In the genomic region with DNA sequence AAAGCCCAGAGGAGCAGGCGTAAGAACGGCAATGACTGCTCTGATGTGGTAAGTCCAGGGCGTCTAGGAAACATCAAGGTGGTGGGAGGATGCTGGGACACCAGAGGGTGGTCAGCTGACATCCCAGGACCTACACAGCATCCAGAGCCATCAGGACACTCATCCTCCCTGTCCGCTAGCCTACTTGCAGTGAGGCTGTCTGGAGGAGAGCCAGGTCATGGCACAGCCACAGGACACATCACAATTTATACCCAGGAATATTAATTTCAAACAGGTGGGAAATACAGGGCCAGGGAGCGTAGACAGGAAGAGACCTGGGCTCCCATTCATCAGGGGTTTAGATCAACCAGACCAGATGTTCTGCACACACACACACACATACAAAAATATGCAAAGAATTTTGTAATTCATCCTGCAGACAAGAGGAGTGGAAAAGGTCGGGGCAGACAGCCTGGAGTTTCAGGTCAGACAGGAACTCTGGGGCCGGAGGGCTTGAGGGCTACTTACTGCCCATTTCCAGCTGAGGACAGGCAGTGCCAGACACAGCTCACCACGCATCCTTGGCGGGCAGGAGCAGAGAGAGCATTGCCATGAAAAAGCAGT, we compare ENCODE assay signal across 18 mouse cellular contexts.
DNase-seq lines count a peak whose midpoint lies in the region; ATAC-seq lines count a peak whose summit lies in the region.
"Had no signal": no experiment of that assay in that cellular context is flagged by ENCODE, and none has a peak within 500 bp of the region (broad histone marks: within the 10 kb centered on the region; RNA-seq: fewer than 3 reads in every experiment).

No protein-coding gene starts in this region.

- no peaks in the 10 kb centered on the region for H3K9me3 ChIP-seq in midbrain, embryonic 11.5 days (ENCODE audit: control insufficient read depth, low read length)
- no peaks in the 10 kb centered on the region for H3K9me3 ChIP-seq in midbrain, embryonic 14.5 days (ENCODE audit: control insufficient read depth, low read length)
- H3K9me3 ChIP-seq in limb, embryonic 12.5 days: no peaks in the 10 kb centered on the region
- H3K9me3 ChIP-seq: embryonic facial prominence, embryonic 15.5 days; forebrain, embryonic 13.5 days; limb, embryonic 15.5 days had no signal

- no peak overlapping the region; the same call in 1 of the 2 replicates for H3K27ac ChIP-seq in midbrain, embryonic 11.5 days (ENCODE audit: low read depth, low read length)
- H3K27ac ChIP-seq in midbrain, embryonic 14.5 days (replicated peaks; ENCODE audit: low read depth, low read length): no peak overlapping the region
- peak overlapping the region; percentile 56; the same call in 1 of the 2 replicates for H3K27ac ChIP-seq in limb, embryonic 12.5 days
- H3K27ac ChIP-seq: embryonic facial prominence, embryonic 15.5 days; forebrain, embryonic 13.5 days; limb, embryonic 15.5 days; macrophage had no signal

- peak; percentile 49 for DNase-seq in cerebellum, adult 11-12 months
- peak; percentile 86 for DNase-seq in midbrain, embryonic 11.5 days (ENCODE audit: low spot score, missing footprints)
- no peak for DNase-seq in midbrain, embryonic 14.5 days
- peak; percentile 51 for DNase-seq in embryo, embryonic 10 days (ENCODE audit: low spot score)
- DNase-seq in adrenal gland, postnatal 36 days: no peak
- no peak for DNase-seq in layer of hippocampus, adult 18-20 months (ENCODE audit: low spot score in 2 of 2)
- DNase-seq: gastrocnemius, postnatal 10 days; heart, postnatal 36 days; kidney, postnatal 14 days; lung, adult 18-20 months; thymus, postnatal 14 days had no signal

- no peaks in the 10 kb centered on the region for H3K36me3 ChIP-seq in midbrain, embryonic 11.5 days (ENCODE audit: control insufficient read depth, insufficient read depth, low read length)
- H3K36me3 ChIP-seq in midbrain, embryonic 14.5 days (ENCODE audit: control insufficient read depth, insufficient read depth, low read length): no peaks in the 10 kb centered on the region
- no peaks in the 10 kb centered on the region for H3K36me3 ChIP-seq in limb, embryonic 12.5 days
- H3K36me3 ChIP-seq: embryonic facial prominence, embryonic 15.5 days; limb, embryonic 15.5 days had no signal

- H3K4me3 ChIP-seq in midbrain, embryonic 11.5 days (ENCODE audit: low read depth, low read length): no peak overlapping the region
- no peak overlapping the region for H3K4me3 ChIP-seq in midbrain, embryonic 14.5 days (replicated peaks; ENCODE audit: low read depth, low read length)
- H3K4me3 ChIP-seq in limb, embryonic 12.5 days (replicated peaks): no peak overlapping the region
- H3K4me3 ChIP-seq: embryonic facial prominence, embryonic 15.5 days; forebrain, embryonic 13.5 days; limb, embryonic 15.5 days had no signal

- 62% methylated on average over 9 of the region's 9 CpGs for WGBS in midbrain, embryonic 11.5 days
- WGBS in midbrain, embryonic 14.5 days: 69% methylated on average over 9 of the region's 9 CpGs
- WGBS in limb, embryonic 12.5 days: 40% methylated on average over 9 of the region's 9 CpGs

- H3K27me3 ChIP-seq in midbrain, embryonic 11.5 days (ENCODE audit: control insufficient read depth, insufficient read depth, low read length): no peaks in the 10 kb centered on the region
- H3K27me3 ChIP-seq in midbrain, embryonic 14.5 days (ENCODE audit: control insufficient read depth, insufficient read depth, low read length): no peaks in the 10 kb centered on the region
- H3K27me3 ChIP-seq in limb, embryonic 12.5 days: no peaks in the 10 kb centered on the region
- H3K27me3 ChIP-seq: embryonic facial prominence, embryonic 15.5 days; forebrain, embryonic 13.5 days; limb, embryonic 15.5 days had no signal

- no peak overlapping the region for H3K9ac ChIP-seq in midbrain, embryonic 11.5 days (ENCODE audit: low read length)
- H3K9ac ChIP-seq in midbrain, embryonic 14.5 days (replicated peaks; ENCODE audit: low read length): no peak overlapping the region
- H3K9ac ChIP-seq in limb, embryonic 12.5 days (replicated peaks): no peak overlapping the region; the same call in 1 of the 2 replicates
- H3K9ac ChIP-seq: embryonic facial prominence, embryonic 15.5 days; forebrain, embryonic 13.5 days; limb, embryonic 15.5 days had no signal

- H3K4me1 ChIP-seq in midbrain, embryonic 11.5 days (ENCODE audit: control insufficient read depth, insufficient read depth, low read length): peaks cover 5% of the 10 kb centered on the region; the same call in 1 of the 2 replicates
- H3K4me1 ChIP-seq in midbrain, embryonic 14.5 days (ENCODE audit: control insufficient read depth, insufficient read depth, low read length): no peaks in the 10 kb centered on the region
- H3K4me1 ChIP-seq in limb, embryonic 12.5 days (replicated peaks): peaks cover 17% of the 10 kb centered on the region

- ATAC-seq in cerebellum, adult (ENCODE audit: insufficient number of reproducible peaks, low FRiP score, low TSS enrichment): no peak
- no peak for ATAC-seq in midbrain, embryonic 11.5 days (ENCODE audit: low FRiP score)
- no peak for ATAC-seq in midbrain, embryonic 14.5 days (ENCODE audit: low FRiP score, low TSS enrichment)
- ATAC-seq in limb, embryonic 12.5 days (ENCODE audit: insufficient number of reproducible peaks, insufficient read depth, low FRiP score, low TSS enrichment, low read depth): peak; percentile 14; the same call in 1 of the 2 replicates
- ATAC-seq: forebrain, embryonic 13.5 days had no signal

- no peak overlapping the region for H3K4me2 ChIP-seq in midbrain, embryonic 11.5 days
- H3K4me2 ChIP-seq in midbrain, embryonic 14.5 days (ENCODE audit: low read length): no peak overlapping the region
- H3K4me2 ChIP-seq in limb, embryonic 12.5 days: no peak overlapping the region
- H3K4me2 ChIP-seq: embryonic facial prominence, embryonic 15.5 days; forebrain, embryonic 13.5 days; heart, embryonic 11.5 days; limb, embryonic 15.5 days had no signal

Comparison
In these comparisons a context has a peak if more than half of its experiments do, and no peak if none do; other contexts are left out.
1. DNase-seq: peak in cerebellum, adult 11-12 months (single experiment), midbrain, embryonic 11.5 days (single experiment) and embryo, embryonic 10 days (single experiment); none in midbrain, embryonic 14.5 days (single experiment), adrenal gland, postnatal 36 days (0 of 2) and layer of hippocampus, adult 18-20 months (0 of 2).